Mouse (Mus musculus): ENCODE measurements around the gene Ankfn1. TPM values are rescaled to one million over a fixed set of nuclear protein-coding genes. Genes with fewer than 3 reads are reported as not detected.

Ankfn1 gene
- polyA plus RNA-seq, 1 experiment from 2014 or later = not detected

DNA sequence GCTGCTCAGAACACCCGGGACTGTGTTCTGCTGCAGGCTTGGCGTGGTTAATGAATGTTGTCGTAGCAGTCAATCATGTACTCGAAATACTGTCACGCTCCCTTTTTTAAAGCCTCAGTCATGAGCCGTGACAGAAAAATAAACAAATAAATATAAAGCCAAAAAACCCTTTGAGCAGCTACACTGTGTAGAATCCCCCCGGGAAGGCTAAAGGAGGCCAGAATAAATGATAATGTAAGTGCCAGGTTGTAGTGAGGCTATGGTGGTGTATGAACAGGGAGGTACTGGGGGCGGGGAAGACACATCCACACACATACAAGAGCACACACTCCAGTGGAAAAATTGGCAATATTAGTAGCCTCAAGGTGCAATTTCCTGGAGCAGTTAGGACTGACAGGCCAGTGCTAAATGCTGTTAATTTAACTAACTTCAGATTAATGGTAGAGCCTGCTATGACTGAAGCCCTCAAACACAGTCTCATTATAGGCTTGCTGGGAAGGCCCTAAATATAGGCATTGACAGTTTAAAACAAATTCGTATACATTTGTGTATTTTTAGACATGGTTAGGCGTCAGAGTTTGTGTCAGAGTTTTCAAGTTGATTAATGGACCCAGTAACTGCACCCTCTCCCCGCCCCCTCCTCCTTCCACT is 270.7 kb downstream of the Ankfn1 start:
- Histone ChIP-seq H3K4me3 (replicated peaks) (no peak overlapping the region), H3K4me2 (no peak overlapping the region), H3K4me1 (replicated peaks) (no peaks in the 10 kb centered on the region), H3K36me3 (replicated peaks) (no peaks in the 10 kb centered on the region), H3K9ac (no peak overlapping the region), H3K27ac (replicated peaks) (no peak overlapping the region), H3K27me3 (no peaks in the 10 kb centered on the region), H3K9me3 (replicated peaks) (no peaks in the 10 kb centered on the region)
- no peak for ATAC-seq (ENCODE audit: insufficient read depth)
- WGBS (ENCODE audit: insufficient replicate concordance) = 54% methylated on average over 11 of the region's 11 CpGs

DNA sequence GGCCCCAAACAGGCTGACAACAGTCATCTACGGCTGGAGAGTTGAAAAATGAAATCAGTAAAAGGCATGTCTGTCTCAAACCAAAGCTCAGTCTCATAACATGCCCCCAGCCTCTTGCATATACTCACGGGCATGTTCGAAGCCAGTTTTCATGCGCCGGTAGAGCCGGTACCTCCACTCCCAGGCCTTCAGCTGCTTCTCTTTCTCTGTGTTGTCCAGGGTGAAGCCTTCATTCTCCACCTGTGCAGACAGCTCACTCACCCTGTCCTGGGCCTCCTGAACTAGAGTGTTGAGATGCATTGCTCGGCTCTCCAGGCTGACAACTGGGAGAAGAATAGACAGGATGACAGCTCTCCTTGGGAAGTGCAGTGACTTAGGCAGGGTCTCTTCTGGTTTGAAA is 272.4 kb downstream of the Ankfn1 start:
- 71% methylated on average over 7 of the region's 7 CpGs for WGBS (ENCODE audit: insufficient replicate concordance)
- Histone ChIP-seq H3K27me3 (no peaks in the 10 kb centered on the region), H3K36me3 (replicated peaks) (no peaks in the 10 kb centered on the region), H3K9ac (no peak overlapping the region), H3K27ac (replicated peaks) (no peak overlapping the region), H3K4me1 (replicated peaks) (no peaks in the 10 kb centered on the region), H3K9me3 (replicated peaks) (no peaks in the 10 kb centered on the region), H3K4me2 (no peak overlapping the region), H3K4me3 (replicated peaks) (no peak overlapping the region)
- no peak for ATAC-seq (ENCODE audit: insufficient read depth)

DNA sequence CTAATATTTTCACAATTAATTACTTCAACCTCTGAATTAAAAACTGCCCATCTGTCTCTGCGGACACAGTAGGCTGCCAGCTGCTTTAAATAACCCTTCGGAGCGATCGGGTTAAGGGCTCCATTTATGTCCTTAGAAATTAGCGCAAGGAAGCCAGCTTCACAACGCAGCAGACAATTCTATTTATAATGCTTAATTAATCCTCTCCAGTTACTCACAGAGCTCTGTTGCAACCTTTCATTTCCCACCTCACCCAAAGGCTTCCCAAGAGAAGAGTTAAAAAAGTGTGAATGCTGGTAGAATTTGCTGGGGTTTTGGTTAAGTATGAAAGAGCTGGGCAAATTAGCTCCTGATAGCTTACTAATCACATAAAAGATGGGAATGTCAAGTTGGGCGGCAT is 275.7 kb downstream of the Ankfn1 start:
- no peak overlapping the region for H3K4me3 ChIP-seq (replicated peaks)
- H3K9ac ChIP-seq = no peak overlapping the region
- H3K27ac ChIP-seq (replicated peaks) = no peak overlapping the region
- no peak overlapping the region for H3K4me2 ChIP-seq
- no peaks in the 10 kb centered on the region for H3K4me1 ChIP-seq (replicated peaks)
- no peak for ATAC-seq (ENCODE audit: insufficient read depth)
- H3K27me3 ChIP-seq = no peaks in the 10 kb centered on the region
- WGBS (ENCODE audit: insufficient replicate concordance) = 76% methylated on average over 7 of the region's 7 CpGs
- no peaks in the 10 kb centered on the region for H3K9me3 ChIP-seq (replicated peaks)
- H3K36me3 ChIP-seq (replicated peaks) = no peaks in the 10 kb centered on the region

DNA sequence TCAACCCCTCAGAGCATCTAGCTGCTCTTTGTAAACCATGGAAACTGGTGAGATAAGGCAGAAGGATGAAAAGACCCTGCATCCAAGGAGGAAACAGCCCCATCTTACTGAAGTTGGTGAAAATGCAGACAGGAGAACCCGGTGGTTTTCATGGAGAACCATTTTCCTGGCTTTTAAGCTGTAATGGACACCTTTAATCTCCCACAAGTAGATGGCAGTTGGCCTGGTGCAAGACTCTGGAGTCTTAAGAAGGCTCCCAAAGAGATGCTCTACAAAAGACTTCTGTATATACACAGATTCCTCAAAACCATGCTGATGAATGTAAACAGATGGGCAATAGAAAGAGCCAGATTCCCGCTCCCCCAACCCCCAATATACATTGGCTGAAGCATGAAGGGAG is 276.5 kb downstream of the Ankfn1 start:
- H3K27ac ChIP-seq (replicated peaks) = no peak overlapping the region
- no peak for ATAC-seq (ENCODE audit: insufficient read depth)
- no peak overlapping the region for H3K4me3 ChIP-seq (replicated peaks)
- H3K4me2 ChIP-seq = no peak overlapping the region
- H3K9me3 ChIP-seq (replicated peaks) = no peaks in the 10 kb centered on the region
- H3K27me3 ChIP-seq = no peaks in the 10 kb centered on the region
- no peak overlapping the region for H3K9ac ChIP-seq
- no peaks in the 10 kb centered on the region for H3K4me1 ChIP-seq (replicated peaks)
- WGBS (ENCODE audit: insufficient replicate concordance) = 47% methylated on average over 2 of the region's 2 CpGs
- H3K36me3 ChIP-seq (replicated peaks) = no peaks in the 10 kb centered on the region

DNA sequence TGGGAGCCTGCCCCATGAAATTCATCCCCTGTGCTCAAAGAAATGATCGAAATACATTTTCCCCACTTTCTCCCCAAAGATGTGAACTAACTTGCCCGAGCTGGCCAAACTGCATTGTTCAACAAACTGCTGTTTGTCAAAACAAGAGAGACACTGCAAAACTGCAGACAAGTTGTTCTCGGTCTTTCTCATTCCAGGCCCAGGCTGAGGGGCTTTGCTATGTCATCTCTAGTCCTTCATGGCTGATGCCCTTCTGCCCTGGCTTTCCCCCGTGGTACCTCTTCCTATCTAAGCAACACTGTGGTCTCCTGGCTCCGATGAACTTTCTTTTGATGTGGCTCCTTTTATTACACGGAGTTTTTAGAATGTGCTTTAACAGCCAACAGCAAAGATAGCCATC is 296.4 kb downstream of the Ankfn1 start:
- no peak overlapping the region for H3K27ac ChIP-seq (replicated peaks)
- no peak for ATAC-seq (ENCODE audit: insufficient read depth)
- H3K36me3 ChIP-seq (replicated peaks) = no peaks in the 10 kb centered on the region

DNA sequence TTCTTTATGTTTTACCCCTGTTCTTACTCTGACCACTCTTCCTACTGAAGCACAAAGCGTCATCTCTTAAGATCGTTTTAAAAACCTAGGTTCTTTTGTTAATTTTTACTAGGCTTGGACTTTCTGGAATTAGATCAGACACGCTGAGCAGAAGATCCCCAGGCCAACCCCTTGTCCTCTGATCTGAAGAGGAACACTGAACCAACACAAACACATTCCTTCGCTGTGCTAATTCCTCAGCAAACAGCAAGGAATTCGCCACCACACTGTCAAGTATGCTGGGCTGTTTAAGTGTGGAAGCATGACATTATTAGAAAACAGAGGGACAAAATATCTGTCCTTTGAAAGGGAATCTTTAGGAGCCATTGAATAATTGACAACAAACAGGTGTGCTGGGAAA is 300.5 kb downstream of the Ankfn1 start:
- no peak overlapping the region for H3K27ac ChIP-seq (replicated peaks)
- H3K36me3 ChIP-seq (replicated peaks) = no peaks in the 10 kb centered on the region
- H3K4me3 ChIP-seq (replicated peaks) = no peak overlapping the region
- no peaks in the 10 kb centered on the region for H3K9me3 ChIP-seq (replicated peaks)
- no peaks in the 10 kb centered on the region for H3K27me3 ChIP-seq
- no peak overlapping the region for H3K4me2 ChIP-seq
- ATAC-seq (ENCODE audit: insufficient read depth) = no peak
- H3K9ac ChIP-seq = no peak overlapping the region
- no peaks in the 10 kb centered on the region for H3K4me1 ChIP-seq (replicated peaks)
- WGBS (ENCODE audit: insufficient replicate concordance) = 46% methylated on average over 5 of the region's 5 CpGs

More for the DNA sequence above, 296.4 kb downstream of the Ankfn1 start:
- Histone ChIP-seq H3K4me1 (replicated peaks) (no peaks in the 10 kb centered on the region), H3K4me2 (no peak overlapping the region), H3K9me3 (replicated peaks) (no peaks in the 10 kb centered on the region), H3K4me3 (replicated peaks) (no peak overlapping the region), H3K9ac (no peak overlapping the region), H3K27me3 (no peaks in the 10 kb centered on the region)
- 28% methylated on average over 6 of the region's 6 CpGs for WGBS (ENCODE audit: insufficient replicate concordance)

DNA sequence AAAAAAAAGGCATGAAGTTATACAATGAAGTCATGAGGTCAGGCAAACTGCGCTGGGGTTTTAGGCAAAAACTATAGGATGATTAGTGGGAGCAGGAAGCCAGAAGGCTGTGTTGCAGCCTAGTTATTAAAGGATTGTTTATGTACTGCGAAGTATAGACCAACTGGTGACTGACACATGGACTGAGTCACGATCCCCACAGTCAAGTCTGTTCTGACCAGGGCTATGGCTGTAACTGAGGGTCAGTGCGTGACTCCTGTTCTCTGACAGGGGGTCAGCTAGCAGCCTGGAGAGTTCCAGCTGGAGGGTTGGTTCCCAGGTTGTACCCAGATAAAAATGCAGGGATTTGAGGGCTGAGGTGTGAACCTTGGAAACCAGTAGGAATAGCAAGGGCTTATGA is 301.4 kb downstream of the Ankfn1 start:
- H3K4me2 ChIP-seq = no peak overlapping the region
- H3K27me3 ChIP-seq = no peaks in the 10 kb centered on the region
- H3K4me3 ChIP-seq (replicated peaks) = no peak overlapping the region
- no peaks in the 10 kb centered on the region for H3K4me1 ChIP-seq (replicated peaks)
- no peak overlapping the region for H3K27ac ChIP-seq (replicated peaks)
- H3K9ac ChIP-seq = no peak overlapping the region
- WGBS (ENCODE audit: insufficient replicate concordance) = 60% methylated on average over 4 of the region's 4 CpGs
- H3K9me3 ChIP-seq (replicated peaks) = no peaks in the 10 kb centered on the region
- no peak for ATAC-seq (ENCODE audit: insufficient read depth)
- no peaks in the 10 kb centered on the region for H3K36me3 ChIP-seq (replicated peaks)

- no peaks in the 10 kb centered on the region for H3K36me3 ChIP-seq (replicated peaks)
- H3K9me3 ChIP-seq (replicated peaks) = no peaks in the 10 kb centered on the region
- H3K4me3 ChIP-seq (replicated peaks) = no peak overlapping the region
- 54% methylated on average over 4 of the region's 4 CpGs for WGBS (ENCODE audit: insufficient replicate concordance)
- no peak for ATAC-seq (ENCODE audit: insufficient read depth)
- H3K27me3 ChIP-seq = no peaks in the 10 kb centered on the region
- no peak overlapping the region for H3K9ac ChIP-seq
- H3K4me1 ChIP-seq (replicated peaks) = no peaks in the 10 kb centered on the region
- no peak overlapping the region for H3K27ac ChIP-seq (replicated peaks)
- H3K4me2 ChIP-seq = no peak overlapping the region
These were observed 304.6 kb downstream of the Ankfn1 start for GRCm38 (mm10) chr11:89472871-89473270.

DNA sequence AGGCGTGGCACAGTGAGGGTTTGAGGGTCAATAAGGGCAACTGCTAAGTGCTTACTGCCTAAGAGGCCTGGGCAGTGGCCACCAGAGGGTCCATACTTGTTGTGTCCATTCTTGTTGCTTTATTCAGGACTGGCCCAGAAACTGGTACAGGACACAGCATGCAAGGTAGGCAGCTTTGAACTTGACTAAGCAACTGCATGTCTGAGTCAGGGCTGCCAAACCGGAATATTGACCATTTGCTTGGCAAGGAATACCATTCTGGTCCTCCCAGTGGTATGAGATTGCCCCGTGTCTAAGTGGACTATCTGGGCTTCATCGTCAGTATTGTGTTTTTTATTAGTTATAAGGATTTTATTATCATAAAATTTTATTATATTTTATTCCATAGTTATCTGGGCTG is 312.1 kb downstream of the Ankfn1 start:
- H3K4me2 ChIP-seq = no peak overlapping the region
- WGBS (ENCODE audit: insufficient replicate concordance) = 54% methylated on average over 4 of the region's 4 CpGs

GRCm38 (mm10) chr11:89462216-89462615 is 315.2 kb downstream of the Ankfn1 start:
- H3K27me3 ChIP-seq = no peaks in the 10 kb centered on the region
- no peaks in the 10 kb centered on the region for H3K36me3 ChIP-seq (replicated peaks)
- H3K4me3 ChIP-seq (replicated peaks) = no peak overlapping the region
- H3K9me3 ChIP-seq (replicated peaks) = no peaks in the 10 kb centered on the region
- H3K9ac ChIP-seq = no peak overlapping the region
- no peak for ATAC-seq (ENCODE audit: insufficient read depth)
- H3K4me1 ChIP-seq (replicated peaks) = no peaks in the 10 kb centered on the region
- 62% methylated on average over 10 of the region's 10 CpGs for WGBS (ENCODE audit: insufficient replicate concordance)
- no peak overlapping the region for H3K27ac ChIP-seq (replicated peaks)
- no peak overlapping the region for H3K4me2 ChIP-seq

More for the DNA sequence above, 312.1 kb downstream of the Ankfn1 start:
- no peaks in the 10 kb centered on the region for H3K27me3 ChIP-seq
- no peak overlapping the region for H3K4me3 ChIP-seq (replicated peaks)
- no peak overlapping the region for H3K9ac ChIP-seq
- H3K27ac ChIP-seq (replicated peaks) = no peak overlapping the region
- ATAC-seq (ENCODE audit: insufficient read depth) = no peak
- no peaks in the 10 kb centered on the region for H3K36me3 ChIP-seq (replicated peaks)
- H3K9me3 ChIP-seq (replicated peaks) = no peaks in the 10 kb centered on the region
- no peaks in the 10 kb centered on the region for H3K4me1 ChIP-seq (replicated peaks)

DNA sequence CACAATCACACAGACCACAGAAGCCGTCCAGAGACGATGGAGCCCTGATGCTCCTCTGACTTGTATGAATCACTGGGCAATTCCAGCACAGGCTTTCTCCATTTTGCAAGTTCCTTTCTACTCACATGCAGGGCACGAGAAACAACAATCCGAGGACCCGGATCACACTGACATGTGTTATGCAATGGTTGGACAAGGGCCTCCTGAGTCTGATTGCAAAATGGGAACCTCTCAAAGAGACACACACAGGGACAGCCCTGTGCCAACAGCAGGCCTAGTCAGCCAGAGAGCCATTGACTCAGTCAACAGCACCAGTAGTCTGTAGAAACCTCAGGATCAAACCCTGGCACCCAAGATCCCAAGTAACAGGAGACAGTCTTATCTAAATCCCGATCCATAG is 318.0 kb downstream of the Ankfn1 start:
- H3K4me2 ChIP-seq = no peak overlapping the region
- no peak overlapping the region for H3K9ac ChIP-seq
- ATAC-seq (ENCODE audit: insufficient read depth) = no peak
- no peaks in the 10 kb centered on the region for H3K36me3 ChIP-seq (replicated peaks)
- H3K4me3 ChIP-seq (replicated peaks) = no peak overlapping the region
- no peaks in the 10 kb centered on the region for H3K27me3 ChIP-seq
- WGBS (ENCODE audit: insufficient replicate concordance) = 52% methylated on average over 6 of the region's 6 CpGs
- H3K27ac ChIP-seq (replicated peaks) = no peak overlapping the region
- no peaks in the 10 kb centered on the region for H3K4me1 ChIP-seq (replicated peaks)
- H3K9me3 ChIP-seq (replicated peaks) = no peaks in the 10 kb centered on the region

DNA sequence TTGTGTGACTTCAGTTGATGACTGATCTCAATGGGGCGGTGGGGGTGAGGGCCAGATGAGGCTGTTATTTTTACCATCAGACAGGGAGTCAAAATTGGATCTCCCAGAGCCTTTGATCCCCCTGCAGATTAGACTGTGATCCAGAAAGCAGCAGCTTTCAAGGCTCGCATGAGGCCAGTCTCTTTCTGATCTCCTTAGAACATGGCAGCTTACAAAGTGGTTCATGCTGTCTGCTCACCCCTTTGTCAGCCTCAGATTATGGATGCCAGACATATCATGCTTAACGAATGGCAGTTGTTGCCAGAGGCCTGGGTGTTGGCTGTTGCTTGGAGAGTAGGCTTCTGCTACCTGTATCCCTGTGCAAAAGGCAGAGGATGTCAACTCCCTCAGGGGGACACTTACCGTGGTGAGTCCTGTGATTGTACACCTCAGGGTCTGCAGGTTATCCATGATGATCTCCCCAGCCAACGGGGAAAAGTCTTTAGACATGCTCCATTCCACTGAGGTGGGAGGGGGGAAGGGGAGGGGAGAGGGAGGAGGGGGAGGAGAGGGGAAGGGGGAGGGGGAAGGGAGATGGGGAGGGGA is 321.7 kb downstream of the Ankfn1 start:
- Histone ChIP-seq H3K4me1 (replicated peaks) (no peaks in the 10 kb centered on the region), H3K27me3 (no peaks in the 10 kb centered on the region), H3K36me3 (replicated peaks) (no peaks in the 10 kb centered on the region), H3K9me3 (replicated peaks) (no peaks in the 10 kb centered on the region), H3K9ac (no peak overlapping the region), H3K4me2 (no peak overlapping the region), H3K27ac (replicated peaks) (no peak overlapping the region), H3K4me3 (replicated peaks) (no peak overlapping the region)
- no peak for ATAC-seq (ENCODE audit: insufficient read depth)
- 43% methylated on average over 5 of the region's 5 CpGs for WGBS (ENCODE audit: insufficient replicate concordance)
